Mouse (Mus musculus): ENCODE results near the gene Svs1.
A peak's percentile ranks its signal among the peaks of the same experiment; 100 is the strongest.

GRCm38 (mm10) chr6:49003381-49003780 is 16.7 kb downstream of the Svs1 start:
- TF ChIP-seq CTCF (conservative IDR thresholded peaks at IDR 0.05; ENCODE audit: low read length), result peak; percentile 16
- no peak for TF ChIP-seq POU5F1 (IDR thresholded peaks at IDR 0.05; ENCODE audit: borderline replicate concordance, low read length)
